Mouse (Mus musculus): ENCODE results near the gene Slc28a1. TPM values are rescaled to one million over a fixed set of nuclear protein-coding genes. Genes with fewer than 3 reads are reported as not detected.
A peak's percentile ranks its signal among the peaks of the same experiment; 100 is the strongest.

The Slc28a1 gene
- polyA plus RNA-seq, 1 experiment from 2014 or later, result not detected

DNA sequence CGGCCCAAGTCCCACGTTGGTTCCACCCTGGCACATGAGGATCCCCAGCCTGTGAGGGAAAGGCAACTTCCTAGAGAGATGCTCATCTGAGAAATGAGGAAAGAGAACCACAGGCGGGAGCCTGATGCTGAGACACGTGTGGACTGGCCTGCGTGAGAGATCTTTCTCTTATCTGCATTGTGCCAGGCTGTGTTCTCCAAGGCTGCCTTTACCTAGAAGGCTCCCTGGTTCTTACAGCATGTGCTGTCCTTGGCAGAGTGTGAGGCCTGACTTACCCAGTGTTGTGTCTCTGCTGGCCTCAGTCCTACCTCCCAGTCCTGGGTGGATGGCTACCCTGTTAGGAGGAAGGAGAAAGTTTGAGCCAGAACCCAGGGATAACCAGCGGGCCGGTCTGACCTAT is 11.7 kb upstream of the Slc28a1 start:
- no peaks in the 10 kb centered on the region for H3K4me1 ChIP-seq (replicated peaks)
- no peak overlapping the region for H3K4me3 ChIP-seq
- no peaks in the 10 kb centered on the region for H3K9me3 ChIP-seq
- H3K27ac ChIP-seq (replicated peaks), result no peak overlapping the region
- no peak overlapping the region for H3K4me2 ChIP-seq
- H3K27me3 ChIP-seq, result no peaks in the 10 kb centered on the region
- no peak for ATAC-seq (ENCODE audit: low FRiP score, low read depth)
- WGBS, result 94% methylated on average over 7 of the region's 7 CpGs
- H3K9ac ChIP-seq, result no peak overlapping the region
- H3K36me3 ChIP-seq, result no peaks in the 10 kb centered on the region

DNA sequence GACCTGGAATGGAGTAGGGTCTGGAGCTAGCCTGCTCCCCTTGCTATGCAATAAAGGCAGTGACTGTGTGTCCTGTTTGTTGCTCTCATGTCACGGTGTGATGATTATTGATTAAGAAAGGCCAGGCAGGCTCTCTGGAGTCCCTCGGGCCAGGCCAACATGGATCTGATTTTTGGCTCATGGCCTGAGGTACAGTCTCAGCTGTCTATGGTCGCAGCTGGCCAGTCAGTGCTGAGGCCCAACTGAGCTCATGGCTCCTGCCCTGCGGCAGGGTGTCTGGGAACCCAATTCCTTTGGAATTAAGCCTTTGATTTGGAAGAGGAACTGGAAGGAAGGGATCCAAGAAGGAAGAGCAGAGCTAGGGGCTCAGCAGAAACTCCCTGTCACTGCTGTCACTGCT is 9.1 kb upstream of the Slc28a1 start:
- H3K9me3 ChIP-seq, result no peaks in the 10 kb centered on the region
- H3K4me1 ChIP-seq (replicated peaks), result peaks cover 6% of the 10 kb centered on the region; the same call in 1 of the 2 replicates
- H3K4me2 ChIP-seq, result no peak overlapping the region
- H3K27ac ChIP-seq (replicated peaks), result no peak overlapping the region
- 48% methylated on average over 4 of the region's 4 CpGs for WGBS
- no peaks in the 10 kb centered on the region for H3K36me3 ChIP-seq
- H3K4me3 ChIP-seq, result no peak overlapping the region
- H3K9ac ChIP-seq, result no peak overlapping the region
- no peaks in the 10 kb centered on the region for H3K27me3 ChIP-seq
- ATAC-seq (ENCODE audit: low FRiP score, low read depth), result no peak; the same call in 1 of the 2 replicates

GRCm38 (mm10) chr7:81108226-81108625 is 6.4 kb upstream of the Slc28a1 start:
- no peak for ATAC-seq (ENCODE audit: low FRiP score, low read depth)
- H3K4me2 ChIP-seq, result no peak overlapping the region
- WGBS, result 91% methylated on average over 5 of the region's 5 CpGs
- H3K27me3 ChIP-seq, result no peaks in the 10 kb centered on the region
- no peak overlapping the region for H3K4me3 ChIP-seq
- H3K4me1 ChIP-seq (replicated peaks), result peaks cover 6% of the 10 kb centered on the region; the same call in 1 of the 2 replicates
- H3K9me3 ChIP-seq, result no peaks in the 10 kb centered on the region
- H3K27ac ChIP-seq (replicated peaks), result no peak overlapping the region
- no peak overlapping the region for H3K9ac ChIP-seq
- no peaks in the 10 kb centered on the region for H3K36me3 ChIP-seq

DNA sequence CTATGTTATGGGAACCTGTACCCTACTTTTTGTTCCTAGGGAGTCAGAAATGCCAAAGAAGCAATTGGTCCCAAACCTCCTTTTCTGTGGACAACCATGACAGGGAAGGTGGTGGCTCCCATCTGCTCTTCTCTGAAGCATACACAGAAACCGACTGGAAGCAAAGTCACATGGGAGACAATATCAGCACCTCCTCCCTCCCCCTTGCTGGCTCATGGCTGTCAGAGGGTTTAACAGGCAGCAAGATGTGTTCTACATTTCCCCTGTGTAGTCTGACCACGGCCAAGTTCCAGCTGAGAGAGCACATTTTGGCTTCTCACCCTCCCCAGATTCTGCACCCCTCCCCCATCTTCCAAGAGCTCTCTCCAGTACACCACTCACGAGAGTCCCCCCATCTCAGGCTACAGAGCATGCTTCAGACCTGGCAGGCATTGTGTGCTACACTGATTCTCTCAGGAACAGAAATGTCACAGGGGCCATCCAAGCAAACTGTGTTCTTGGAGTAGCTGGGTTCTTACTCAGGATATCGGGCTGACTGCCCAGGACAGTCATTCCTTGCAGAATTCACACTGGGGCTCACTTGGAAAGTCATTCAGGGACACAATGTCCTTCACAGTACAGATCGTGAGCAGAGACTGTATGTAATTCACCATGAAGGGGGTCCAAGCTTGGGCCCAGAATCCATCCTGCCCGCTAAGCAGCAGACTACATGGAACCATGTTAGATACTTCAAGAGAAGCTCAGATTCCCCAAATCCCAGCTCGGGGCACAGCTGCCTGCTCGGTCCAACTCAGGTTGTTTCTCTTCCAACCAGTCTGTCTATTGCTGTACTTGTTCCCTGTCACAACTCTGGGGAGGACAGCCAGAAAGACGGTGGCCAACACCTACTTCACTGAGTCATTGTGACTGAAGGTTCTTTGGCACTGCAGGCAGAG is 4.6 kb upstream of the Slc28a1 start:
- 62% methylated on average over 9 of the region's 9 CpGs for WGBS
- no peak overlapping the region for H3K9ac ChIP-seq
- H3K4me2 ChIP-seq, result no peak overlapping the region
- H3K27me3 ChIP-seq, result no peaks in the 10 kb centered on the region
- H3K36me3 ChIP-seq, result no peaks in the 10 kb centered on the region
- H3K4me1 ChIP-seq (replicated peaks), result peaks cover 6% of the 10 kb centered on the region; the same call in 1 of the 2 replicates
- no peaks in the 10 kb centered on the region for H3K9me3 ChIP-seq
- peak; percentile 66 for ATAC-seq (ENCODE audit: low FRiP score, low read depth)
- no peak overlapping the region for H3K4me3 ChIP-seq
- H3K27ac ChIP-seq (replicated peaks), result no peak overlapping the region

GRCm38 (mm10) chr7:81110791-81111190 is 3.8 kb upstream of the Slc28a1 start:
- Histone ChIP-seq H3K4me2 (no peak overlapping the region), H3K9ac (no peak overlapping the region), H3K4me1 (replicated peaks) (peaks cover 6% of the 10 kb centered on the region; the same call in 1 of the 2 replicates), H3K4me3 (no peak overlapping the region), H3K27me3 (no peaks in the 10 kb centered on the region), H3K36me3 (no peaks in the 10 kb centered on the region), H3K9me3 (no peaks in the 10 kb centered on the region), H3K27ac (replicated peaks) (no peak overlapping the region)
- ATAC-seq (ENCODE audit: low FRiP score, low read depth), result no peak
- WGBS, result 94% methylated on average over 4 of the region's 4 CpGs

- Histone ChIP-seq H3K27ac (replicated peaks) (no peak overlapping the region), H3K36me3 (no peaks in the 10 kb centered on the region), H3K4me2 (no peak overlapping the region), H3K27me3 (no peaks in the 10 kb centered on the region), H3K4me3 (no peak overlapping the region), H3K4me1 (replicated peaks) (peaks cover 6% of the 10 kb centered on the region; the same call in 1 of the 2 replicates), H3K9ac (no peak overlapping the region), H3K9me3 (no peaks in the 10 kb centered on the region)
- 90% methylated on average over 2 of the region's 2 CpGs for WGBS
- ATAC-seq (ENCODE audit: low FRiP score, low read depth), result no peak
Measured at GRCm38 (mm10) chr7:81111729-81112128, 2.9 kb upstream of the Slc28a1 start.

DNA sequence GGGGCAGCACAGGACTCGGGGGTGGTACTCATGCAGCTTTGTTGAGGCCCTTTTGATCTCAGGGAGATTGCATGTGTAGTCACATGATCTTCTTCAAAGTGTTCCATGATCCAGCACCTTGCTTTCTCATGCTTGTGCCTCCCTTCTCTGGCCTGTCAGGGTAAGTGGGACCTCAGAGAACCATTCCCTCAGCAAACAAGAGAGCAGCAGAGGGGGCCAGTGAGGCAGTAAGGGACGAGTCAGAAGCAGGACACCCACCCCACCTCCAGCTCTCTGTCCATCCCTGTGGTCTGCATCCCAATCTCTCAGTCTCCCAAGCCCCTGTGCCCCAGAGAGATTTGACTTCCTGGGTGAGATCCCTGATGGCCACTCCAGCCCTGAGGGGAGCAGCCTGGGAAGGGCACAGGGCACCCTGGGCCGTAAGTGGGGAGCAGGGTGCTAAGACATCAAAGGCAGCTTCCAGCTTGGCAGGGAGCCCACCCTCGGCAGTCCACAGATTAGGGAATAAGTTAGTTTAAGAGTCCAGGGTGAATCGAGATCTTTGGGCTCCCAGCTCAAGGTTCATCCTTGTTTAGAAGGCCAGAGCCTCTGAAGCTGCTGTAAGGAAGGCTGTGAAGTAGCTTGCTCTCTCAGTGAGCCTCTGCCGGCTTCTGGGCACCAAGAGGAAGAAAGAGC is 1.8 kb upstream of the Slc28a1 start:
- no peak overlapping the region for H3K4me2 ChIP-seq
- no peaks in the 10 kb centered on the region for H3K9me3 ChIP-seq
- no peaks in the 10 kb centered on the region for H3K36me3 ChIP-seq
- WGBS, result 53% methylated on average over 6 of the region's 6 CpGs
- H3K27ac ChIP-seq (replicated peaks), result no peak overlapping the region
- H3K27me3 ChIP-seq, result no peaks in the 10 kb centered on the region
- no peak for ATAC-seq (ENCODE audit: low FRiP score, low read depth)
- H3K4me3 ChIP-seq, result no peak overlapping the region
- H3K9ac ChIP-seq, result no peak overlapping the region
- peaks cover 6% of the 10 kb centered on the region; the same call in 1 of the 2 replicates for H3K4me1 ChIP-seq (replicated peaks)

DNA sequence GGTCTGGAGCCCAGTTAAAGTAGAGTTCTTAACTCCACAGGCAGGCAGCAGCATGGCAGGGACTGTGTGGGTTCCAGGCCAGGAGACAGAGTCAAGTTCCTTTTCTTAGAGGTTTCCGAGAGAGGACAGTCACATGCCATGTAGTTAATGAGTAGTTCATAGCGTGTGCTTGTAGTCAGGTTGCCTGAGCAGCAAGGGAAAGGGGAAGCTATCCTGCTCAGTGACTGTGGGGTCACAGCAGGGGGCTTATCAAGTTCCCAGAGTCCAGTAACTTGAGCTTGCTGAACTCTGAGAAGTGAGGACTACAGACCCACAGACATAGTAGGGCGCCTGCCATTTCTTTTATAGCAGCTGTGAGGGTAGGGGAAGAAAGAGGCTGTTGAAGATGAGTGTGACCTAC is 6.5 kb downstream of the Slc28a1 start:
- 55% methylated on average over 3 of the region's 3 CpGs for WGBS
- no peaks in the 10 kb centered on the region for H3K27me3 ChIP-seq
- H3K9ac ChIP-seq, result no peak overlapping the region
- no peak overlapping the region for H3K4me2 ChIP-seq
- peaks cover 12% of the 10 kb centered on the region for H3K4me1 ChIP-seq (replicated peaks)
- no peak overlapping the region for H3K4me3 ChIP-seq
- no peak overlapping the region for H3K27ac ChIP-seq (replicated peaks)
- H3K9me3 ChIP-seq, result no peaks in the 10 kb centered on the region
- no peaks in the 10 kb centered on the region for H3K36me3 ChIP-seq
- ATAC-seq (ENCODE audit: low FRiP score, low read depth), result no peak

DNA sequence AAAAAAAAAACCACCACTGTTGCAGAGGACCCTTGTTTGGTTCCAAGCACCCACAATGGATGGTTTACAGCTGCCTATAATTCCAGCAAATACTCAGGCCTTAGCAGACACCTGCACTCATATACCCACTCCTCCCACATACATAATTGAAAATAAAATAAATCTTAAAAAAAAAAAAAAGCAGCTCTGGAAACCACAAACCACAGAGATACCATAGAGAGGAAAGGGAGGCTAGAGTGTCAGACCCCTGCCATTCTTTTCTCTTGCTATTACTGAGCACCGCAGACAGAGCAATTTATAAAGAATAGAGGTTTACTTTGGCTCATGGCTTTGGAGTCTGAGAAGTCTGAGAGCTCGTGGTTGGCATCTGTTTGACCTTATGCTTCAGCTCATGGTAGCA is 8.2 kb downstream of the Slc28a1 start:
- Histone ChIP-seq H3K4me2 (no peak overlapping the region), H3K4me1 (replicated peaks) (peaks cover 12% of the 10 kb centered on the region), H3K27ac (replicated peaks) (no peak overlapping the region), H3K9ac (no peak overlapping the region), H3K9me3 (no peaks in the 10 kb centered on the region), H3K4me3 (no peak overlapping the region), H3K27me3 (no peaks in the 10 kb centered on the region), H3K36me3 (no peaks in the 10 kb centered on the region)
- WGBS, result 73% methylated on average over 2 of the region's 2 CpGs
- no peak for ATAC-seq (ENCODE audit: low FRiP score, low read depth)

DNA sequence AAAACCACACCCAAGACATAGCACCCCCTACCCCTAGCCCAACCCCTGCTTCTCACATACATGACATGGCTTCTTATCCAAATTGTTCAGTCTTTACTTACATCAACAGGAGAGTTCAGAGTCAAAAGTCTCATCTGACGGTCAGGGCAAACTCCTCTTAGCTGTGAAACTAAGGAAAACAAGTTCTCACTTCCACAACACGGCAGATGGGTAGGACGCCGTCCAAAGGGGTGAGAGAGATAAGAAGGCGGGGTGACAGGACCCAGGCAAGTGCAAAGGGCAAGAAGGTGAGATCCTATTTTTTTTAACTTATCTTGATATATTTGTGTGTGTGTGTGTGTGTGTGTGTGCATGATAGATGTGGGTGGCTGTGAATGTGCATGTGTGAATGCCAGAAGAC is 9.0 kb downstream of the Slc28a1 start:
- WGBS, result 96% methylated on average over 5 of the region's 5 CpGs
- Histone ChIP-seq H3K9ac (no peak overlapping the region), H3K27ac (replicated peaks) (no peak overlapping the region), H3K27me3 (no peaks in the 10 kb centered on the region), H3K9me3 (no peaks in the 10 kb centered on the region), H3K4me1 (replicated peaks) (peaks cover 12% of the 10 kb centered on the region), H3K4me3 (no peak overlapping the region), H3K4me2 (no peak overlapping the region), H3K36me3 (no peaks in the 10 kb centered on the region)
- ATAC-seq (ENCODE audit: low FRiP score, low read depth), result no peak

DNA sequence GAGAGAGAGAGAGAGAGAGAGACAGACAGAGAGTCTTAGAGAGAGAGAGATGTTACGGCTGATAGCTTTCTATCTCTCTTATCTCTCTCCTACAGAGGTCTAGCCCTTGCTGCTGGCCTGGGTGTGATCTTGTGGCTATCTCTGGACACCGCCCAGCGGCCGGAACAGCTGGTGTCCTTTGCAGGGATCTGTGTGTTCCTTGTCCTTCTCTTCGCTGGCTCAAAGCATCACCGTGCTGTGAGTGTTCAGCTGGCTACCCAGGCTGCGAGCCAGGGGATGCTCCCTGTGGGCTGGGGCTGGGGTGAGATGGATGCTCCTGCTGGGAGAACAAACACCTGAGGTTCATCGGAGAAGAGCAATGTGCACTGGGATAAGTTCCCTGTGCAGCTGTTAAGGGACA is 10.2 kb downstream of the Slc28a1 start:
- H3K4me3 ChIP-seq, result no peak overlapping the region
- no peak for ATAC-seq (ENCODE audit: low FRiP score, low read depth)
- H3K4me2 ChIP-seq, result no peak overlapping the region
- 66% methylated on average over 8 of the region's 8 CpGs for WGBS
- no peaks in the 10 kb centered on the region for H3K36me3 ChIP-seq
- H3K27me3 ChIP-seq, result no peaks in the 10 kb centered on the region
- H3K4me1 ChIP-seq (replicated peaks), result peaks cover 12% of the 10 kb centered on the region
- H3K27ac ChIP-seq (replicated peaks), result no peak overlapping the region
- H3K9me3 ChIP-seq, result no peaks in the 10 kb centered on the region
- no peak overlapping the region for H3K9ac ChIP-seq

Measured in hindbrain, embryonic 15.5 days (tissue).